Mouse (Mus musculus): ENCODE data around the gene Gm20425. TPM values are rescaled to one million over a fixed set of nuclear protein-coding genes. Genes with fewer than 3 reads are reported as not detected.
"Not testable (repeated sequence)": the region's sequence is repeated elsewhere in the genome, so short reads cannot be mapped to it uniquely, and the experiment has no call there.

The Gm20425 gene
- polyA plus RNA-seq, 1 experiment from 2014 or later, result not detected

- Histone ChIP-seq H3K27me3 (replicated peaks; ENCODE audit: control insufficient read depth, insufficient read depth, low read length) (no peaks in the 10 kb centered on the region), H3K9me3 (ENCODE audit: control insufficient read depth, low read length) (no peaks in the 10 kb centered on the region), H3K27ac (ENCODE audit: low read depth, low read length) (no peak overlapping the region), H3K4me3 (ENCODE audit: low read depth, low read length) (no peak overlapping the region), H3K9ac (ENCODE audit: low read depth, low read length) (no peak overlapping the region), H3K36me3 (ENCODE audit: control insufficient read depth, insufficient read depth, low read length) (no peaks in the 10 kb centered on the region), H3K4me2 (no peak overlapping the region), H3K4me1 (replicated peaks; ENCODE audit: control insufficient read depth, insufficient read depth, low read length) (no peaks in the 10 kb centered on the region)
- WGBS, result 70% methylated on average over 15 of the region's 15 CpGs
- ATAC-seq (replicated peaks; ENCODE audit: low FRiP score) (no peak), DNase-seq (ENCODE audit: low spot score) (no peak)
Measured at GRCm38 (mm10) chr9:103163806-103164205, 66.3 kb downstream of the Gm20425 start.

GRCm38 (mm10) chr9:103155158-103155557 lies 74.9 kb downstream of the Gm20425 start:
- H3K9ac ChIP-seq (ENCODE audit: low read depth, low read length); H3K4me2 ChIP-seq; DNase-seq (ENCODE audit: low spot score); ATAC-seq (replicated peaks; ENCODE audit: low FRiP score); H3K4me1 ChIP-seq (replicated peaks; ENCODE audit: control insufficient read depth, insufficient read depth, low read length); H3K27ac ChIP-seq (ENCODE audit: low read depth, low read length); H3K36me3 ChIP-seq (ENCODE audit: control insufficient read depth, insufficient read depth, low read length); H3K27me3 ChIP-seq (replicated peaks; ENCODE audit: control insufficient read depth, insufficient read depth, low read length); H3K4me3 ChIP-seq (ENCODE audit: low read depth, low read length); H3K9me3 ChIP-seq (ENCODE audit: control insufficient read depth, low read length): not testable (repeated sequence)
- 86% methylated on average over 7 of the region's 7 CpGs for WGBS

- ATAC-seq (replicated peaks; ENCODE audit: low FRiP score) (no peak), DNase-seq (ENCODE audit: low spot score) (no peak)
- Histone ChIP-seq H3K27ac (ENCODE audit: low read depth, low read length) (no peak overlapping the region), H3K27me3 (replicated peaks; ENCODE audit: control insufficient read depth, insufficient read depth, low read length) (no peaks in the 10 kb centered on the region), H3K4me2 (no peak overlapping the region), H3K9ac (ENCODE audit: low read depth, low read length) (no peak overlapping the region), H3K9me3 (ENCODE audit: control insufficient read depth, low read length) (no peaks in the 10 kb centered on the region), H3K4me3 (ENCODE audit: low read depth, low read length) (no peak overlapping the region), H3K4me1 (replicated peaks; ENCODE audit: control insufficient read depth, insufficient read depth, low read length) (no peaks in the 10 kb centered on the region), H3K36me3 (ENCODE audit: control insufficient read depth, insufficient read depth, low read length) (no peaks in the 10 kb centered on the region)
- 63% methylated on average over 2 of the region's 2 CpGs for WGBS
Measured at GRCm38 (mm10) chr9:103154568-103154967, 75.5 kb downstream of the Gm20425 start.

GRCm38 (mm10) chr9:103153286-103153685 lies 76.8 kb downstream of the Gm20425 start:
- Histone ChIP-seq H3K27me3 (replicated peaks; ENCODE audit: control insufficient read depth, insufficient read depth, low read length) (no peaks in the 10 kb centered on the region), H3K36me3 (ENCODE audit: control insufficient read depth, insufficient read depth, low read length) (no peaks in the 10 kb centered on the region), H3K4me3 (ENCODE audit: low read depth, low read length) (no peak overlapping the region), H3K27ac (ENCODE audit: low read depth, low read length) (no peak overlapping the region), H3K4me2 (no peak overlapping the region), H3K9me3 (ENCODE audit: control insufficient read depth, low read length) (no peaks in the 10 kb centered on the region), H3K9ac (ENCODE audit: low read depth, low read length) (no peak overlapping the region), H3K4me1 (replicated peaks; ENCODE audit: control insufficient read depth, insufficient read depth, low read length) (no peaks in the 10 kb centered on the region)
- ATAC-seq (replicated peaks; ENCODE audit: low FRiP score), result no peak
- no peak for DNase-seq (ENCODE audit: low spot score)
- WGBS, result 73% methylated on average over 5 of the region's 5 CpGs

GRCm38 (mm10) chr9:103149074-103149799 lies 80.9 kb downstream of the Gm20425 start:
- no peaks in the 10 kb centered on the region for H3K27me3 ChIP-seq (replicated peaks; ENCODE audit: control insufficient read depth, insufficient read depth, low read length)
- ATAC-seq (replicated peaks; ENCODE audit: low FRiP score) (no peak), DNase-seq (ENCODE audit: low spot score) (no peak)
- 71% methylated on average over 12 of the region's 12 CpGs for WGBS
- no peaks in the 10 kb centered on the region for H3K9me3 ChIP-seq (ENCODE audit: control insufficient read depth, low read length)
- no peak overlapping the region for H3K27ac ChIP-seq (ENCODE audit: low read depth, low read length)
- no peak overlapping the region for H3K4me2 ChIP-seq
- no peaks in the 10 kb centered on the region for H3K36me3 ChIP-seq (ENCODE audit: control insufficient read depth, insufficient read depth, low read length)
- no peak overlapping the region for H3K9ac ChIP-seq (ENCODE audit: low read depth, low read length)
- no peak overlapping the region for H3K4me3 ChIP-seq (ENCODE audit: low read depth, low read length)
- H3K4me1 ChIP-seq (replicated peaks; ENCODE audit: control insufficient read depth, insufficient read depth, low read length), result no peaks in the 10 kb centered on the region

GRCm38 (mm10) chr9:103147103-103147502 lies 83.0 kb downstream of the Gm20425 start:
- Histone ChIP-seq H3K4me1 (replicated peaks; ENCODE audit: control insufficient read depth, insufficient read depth, low read length) (no peaks in the 10 kb centered on the region), H3K9me3 (ENCODE audit: control insufficient read depth, low read length) (no peaks in the 10 kb centered on the region), H3K27ac (ENCODE audit: low read depth, low read length) (no peak overlapping the region), H3K4me3 (ENCODE audit: low read depth, low read length) (no peak overlapping the region), H3K4me2 (no peak overlapping the region), H3K27me3 (replicated peaks; ENCODE audit: control insufficient read depth, insufficient read depth, low read length) (no peaks in the 10 kb centered on the region), H3K9ac (ENCODE audit: low read depth, low read length) (no peak overlapping the region), H3K36me3 (ENCODE audit: control insufficient read depth, insufficient read depth, low read length) (no peaks in the 10 kb centered on the region)
- DNase-seq (ENCODE audit: low spot score), result no peak
- no peak for ATAC-seq (replicated peaks; ENCODE audit: low FRiP score)
- 76% methylated on average over 13 of the region's 13 CpGs for WGBS

- H3K4me3 ChIP-seq (ENCODE audit: low read depth, low read length), result no peak overlapping the region
- no peaks in the 10 kb centered on the region for H3K4me1 ChIP-seq (replicated peaks; ENCODE audit: control insufficient read depth, insufficient read depth, low read length)
- H3K27me3 ChIP-seq (replicated peaks; ENCODE audit: control insufficient read depth, insufficient read depth, low read length), result no peaks in the 10 kb centered on the region
- H3K9ac ChIP-seq (ENCODE audit: low read depth, low read length), result no peak overlapping the region
- H3K27ac ChIP-seq (ENCODE audit: low read depth, low read length), result no peak overlapping the region
- DNase-seq (ENCODE audit: low spot score) (no peak), ATAC-seq (replicated peaks; ENCODE audit: low FRiP score) (no peak)
- WGBS, result 58% methylated on average over 9 of the region's 9 CpGs
- no peaks in the 10 kb centered on the region for H3K36me3 ChIP-seq (ENCODE audit: control insufficient read depth, insufficient read depth, low read length)
- no peaks in the 10 kb centered on the region for H3K9me3 ChIP-seq (ENCODE audit: control insufficient read depth, low read length)
- H3K4me2 ChIP-seq, result no peak overlapping the region
Measured at GRCm38 (mm10) chr9:103146703-103147102, 83.4 kb downstream of the Gm20425 start.

- 79% methylated on average over 10 of the region's 10 CpGs for WGBS
- Histone ChIP-seq H3K9ac (ENCODE audit: low read depth, low read length) (no peak overlapping the region), H3K36me3 (ENCODE audit: control insufficient read depth, insufficient read depth, low read length) (no peaks in the 10 kb centered on the region), H3K4me3 (ENCODE audit: low read depth, low read length) (no peak overlapping the region), H3K4me2 (no peak overlapping the region), H3K4me1 (replicated peaks; ENCODE audit: control insufficient read depth, insufficient read depth, low read length) (no peaks in the 10 kb centered on the region), H3K27me3 (replicated peaks; ENCODE audit: control insufficient read depth, insufficient read depth, low read length) (no peaks in the 10 kb centered on the region), H3K27ac (ENCODE audit: low read depth, low read length) (no peak overlapping the region), H3K9me3 (ENCODE audit: control insufficient read depth, low read length) (no peaks in the 10 kb centered on the region)
- DNase-seq (ENCODE audit: low spot score) (no peak), ATAC-seq (replicated peaks; ENCODE audit: low FRiP score) (no peak)
Measured at GRCm38 (mm10) chr9:103146257-103146656, 83.8 kb downstream of the Gm20425 start.

- Histone ChIP-seq H3K4me1 (replicated peaks; ENCODE audit: control insufficient read depth, insufficient read depth, low read length) (no peaks in the 10 kb centered on the region), H3K4me2 (no peak overlapping the region), H3K4me3 (ENCODE audit: low read depth, low read length) (no peak overlapping the region), H3K27ac (ENCODE audit: low read depth, low read length) (no peak overlapping the region), H3K9ac (ENCODE audit: low read depth, low read length) (no peak overlapping the region), H3K27me3 (replicated peaks; ENCODE audit: control insufficient read depth, insufficient read depth, low read length) (no peaks in the 10 kb centered on the region), H3K9me3 (ENCODE audit: control insufficient read depth, low read length) (no peaks in the 10 kb centered on the region), H3K36me3 (ENCODE audit: control insufficient read depth, insufficient read depth, low read length) (no peaks in the 10 kb centered on the region)
- WGBS, result 54% methylated on average over 5 of the region's 5 CpGs
- ATAC-seq (replicated peaks; ENCODE audit: low FRiP score), result no peak
- DNase-seq (ENCODE audit: low spot score), result no peak
Measured at GRCm38 (mm10) chr9:103145351-103145750, 84.8 kb downstream of the Gm20425 start.

Measured in liver, embryonic 11.5 days (tissue).